Mouse (Mus musculus) left cerebral cortex, adult 2 months (tissue): ENCODE results near the gene Miga1. TPM values are rescaled to one million over a fixed set of nuclear protein-coding genes. Genes with fewer than 3 reads are reported as not detected.
A peak's percentile ranks its signal among the peaks of the same experiment; 100 is the strongest.
"Not testable (repeated sequence)": the region's sequence is repeated elsewhere in the genome, so short reads cannot be mapped to it uniquely, and the experiment has no call there.

Source experiments
- DNase-seq, 2 experiments: peaks; one replicate each; pipeline ENCODE4 v3.0.0; 2021 to 2022; ENCODE audit warnings: low spot score in 2 of 2, mixed read lengths in 1 of 2; ENCODE audit errors: extremely low spot score in 1 of 2
- H3K27ac ChIP-seq: fragments of 200-600 bp; 2 replicates; pipeline ENCODE4 v1.8.1; 2022
- H3K4me3 ChIP-seq: fragments of 200-600 bp; 2 replicates; pipeline ENCODE4 v1.8.1; 2022
- CTCF ChIP-seq: fragments of 200-600 bp; IDR thresholded peaks from 2 replicates; pipeline ENCODE4 v1.8.1; 2022; ENCODE audit warnings: antibody characterized with exemption, mild to moderate bottlenecking, moderate library complexity
- intact Hi-C: fragments of 180-260 bp; cut with DNase I; formaldehyde crosslinking; loops from one replicate; pipeline ENCODE4 v1.15.1; 2025
- total RNA-seq, 2 experiments: library from RNA; stranded (reverse); gene quantifications; 2 replicates each; pipeline ENCODE4 v1.2.3; 2021

Miga1 gene
- total RNA-seq, 2 experiments from 2014 or later = 76.2 to 78.3 TPM

- no peak for DNase-seq
- H3K27ac ChIP-seq = no peak overlapping the region
- intact Hi-C loops = no loop called here
These were observed 67.1 kb downstream of the Miga1 start for GRCm38 (mm10) chr3:152272974-152273685.

GRCm38 (mm10) chr3:152271876-152272275, 68.3 kb downstream of the Miga1 start:
- H3K4me3 ChIP-seq = no peak overlapping the region
- intact Hi-C loops = no loop called here
- no peak for DNase-seq
- TF ChIP-seq CTCF = no peak
- no peak overlapping the region for H3K27ac ChIP-seq

More at GRCm38 (mm10) chr3:152272974-152273685, 67.1 kb downstream of the Miga1 start:
- no peak for TF ChIP-seq CTCF
- no peak overlapping the region for H3K4me3 ChIP-seq

DNA sequence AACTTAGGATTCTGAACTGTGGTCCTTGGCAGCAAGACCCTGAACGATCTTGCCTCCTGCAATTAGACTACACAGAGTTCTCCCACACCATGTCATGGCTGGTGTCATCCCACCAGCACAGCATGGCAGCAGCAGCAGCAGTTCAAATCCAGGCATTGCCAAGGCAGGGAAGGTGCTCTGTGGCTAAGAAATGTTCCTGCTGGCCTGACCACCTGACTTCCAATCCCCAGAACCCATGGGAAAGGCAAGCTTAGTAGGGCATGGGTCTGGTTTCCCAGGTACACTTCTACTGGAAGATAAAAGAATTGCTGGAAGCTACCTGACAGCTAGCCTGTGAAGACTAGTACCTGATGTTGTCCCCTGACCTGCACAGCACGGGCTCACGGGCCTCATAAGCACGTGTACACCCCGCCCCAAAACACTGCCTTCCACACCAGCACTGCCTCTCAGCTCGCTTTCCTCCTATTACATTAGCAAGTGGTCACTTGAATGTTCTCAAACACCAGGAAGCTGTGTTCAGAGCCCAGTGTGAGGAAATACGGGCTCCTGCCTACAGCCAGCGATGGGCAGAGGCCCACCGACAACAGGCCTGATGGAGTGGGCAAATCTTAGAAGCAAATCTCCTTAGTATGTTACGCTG, 69.0 kb downstream of the Miga1 start:
- intact Hi-C loops = no loop called here
- no peak overlapping the region for H3K4me3 ChIP-seq
- DNase-seq = no peak
- no peak overlapping the region for H3K27ac ChIP-seq
- no peak for TF ChIP-seq CTCF

- DNase-seq = no peak
- TF ChIP-seq CTCF = no peak
- intact Hi-C loops = no loop called here
These were observed 72.1 kb downstream of the Miga1 start for GRCm38 (mm10) chr3:152268099-152268498.

DNA sequence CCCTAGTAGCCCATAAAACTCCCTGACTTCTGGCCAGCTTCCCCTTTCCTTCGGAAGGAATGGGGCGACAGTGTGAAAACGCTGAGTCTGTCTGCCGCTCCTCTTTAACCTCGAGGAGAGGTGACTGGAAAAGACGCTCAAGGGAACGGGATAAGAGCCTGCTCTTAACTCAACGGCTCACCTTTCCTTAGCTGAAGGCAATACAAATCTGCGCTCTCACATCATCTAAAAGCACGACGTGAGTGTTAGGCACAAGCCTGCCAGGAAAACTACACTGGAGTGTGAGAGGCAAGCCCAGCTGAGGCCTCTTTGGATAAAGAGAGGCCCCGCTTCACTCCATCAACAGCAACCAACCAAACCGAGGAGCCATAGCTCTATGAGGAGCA, 74.2 kb downstream of the Miga1 start, which contains the start of gene Nexn:
TSS of gene Nexn (minus strand) at position 315 of the 386 bp plus-strand sequence.
- no peak for DNase-seq
- intact Hi-C loops = no loop called here
- TF ChIP-seq CTCF = no peak
- Histone ChIP-seq H3K27ac (no peak within 1 kb of the TSS), H3K4me3 (peak within 1 kb of the TSS; percentile 58)

More at GRCm38 (mm10) chr3:152268099-152268498, 72.1 kb downstream of the Miga1 start:
- H3K27ac ChIP-seq = no peak overlapping the region
- no peak overlapping the region for H3K4me3 ChIP-seq

- no peak overlapping the region for H3K27ac ChIP-seq
- no peak for TF ChIP-seq CTCF
- intact Hi-C loops = no loop called here
- DNase-seq = peak; percentile 32 to 40
- peak overlapping the region; percentile 58 for H3K4me3 ChIP-seq
These were observed 74.7 kb downstream of the Miga1 start for GRCm38 (mm10) chr3:152265351-152266035.

GRCm38 (mm10) chr3:152264830-152265229, 75.4 kb downstream of the Miga1 start:
- H3K27ac ChIP-seq = no peak overlapping the region
- no peak for TF ChIP-seq CTCF
- H3K4me3 ChIP-seq = peak overlapping the region; percentile 58; the same call in 1 of the 2 replicates
- DNase-seq = no peak
- intact Hi-C loops = no loop called here

DNA sequence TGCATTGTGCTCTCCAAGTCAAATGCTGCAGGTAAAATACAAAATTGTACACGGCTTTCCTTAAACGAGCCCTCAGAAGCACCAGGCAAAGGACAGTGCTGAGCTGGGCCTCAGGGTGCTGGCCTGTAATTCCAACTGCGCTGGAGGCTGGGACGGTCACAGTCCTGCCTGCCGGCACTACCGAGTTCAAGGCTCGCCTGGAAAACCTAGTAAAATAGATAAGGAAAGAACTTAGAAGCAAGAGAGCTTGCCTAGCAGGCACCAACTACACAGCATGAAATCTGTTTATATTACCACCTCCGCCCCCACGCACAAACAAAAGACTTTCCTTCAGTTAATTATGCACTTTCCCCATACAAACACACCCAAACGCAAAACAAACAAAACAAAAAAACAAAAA, 75.8 kb downstream of the Miga1 start:
- Histone ChIP-seq H3K27ac (no peak overlapping the region), H3K4me3 (no peak overlapping the region)
- intact Hi-C loops = no loop called here
- DNase-seq = no peak
- no peak for TF ChIP-seq CTCF

DNA sequence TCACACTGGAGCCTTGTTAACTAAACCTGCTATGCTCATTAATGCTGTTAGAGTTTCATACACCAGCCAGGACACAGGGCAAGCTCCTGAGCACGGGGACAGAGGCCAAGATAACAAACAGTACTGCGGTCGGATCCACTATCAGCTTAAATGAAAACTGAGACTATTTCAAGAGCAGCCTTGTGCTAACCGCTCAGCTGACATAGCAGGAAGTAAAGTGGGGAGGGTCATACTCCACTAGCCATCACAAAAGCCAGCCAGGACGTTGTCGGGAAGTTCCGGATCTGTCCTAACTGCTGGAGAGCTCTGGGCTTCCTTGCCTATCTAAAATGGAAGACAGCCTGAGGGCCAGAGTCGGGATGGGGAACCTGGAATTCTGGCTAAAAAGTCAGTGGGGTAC, 78.3 kb downstream of the Miga1 start:
- H3K27ac ChIP-seq = no peak overlapping the region
- no peak for DNase-seq
- TF ChIP-seq CTCF = no peak
- no peak overlapping the region for H3K4me3 ChIP-seq
- intact Hi-C loops = no loop called here

DNA sequence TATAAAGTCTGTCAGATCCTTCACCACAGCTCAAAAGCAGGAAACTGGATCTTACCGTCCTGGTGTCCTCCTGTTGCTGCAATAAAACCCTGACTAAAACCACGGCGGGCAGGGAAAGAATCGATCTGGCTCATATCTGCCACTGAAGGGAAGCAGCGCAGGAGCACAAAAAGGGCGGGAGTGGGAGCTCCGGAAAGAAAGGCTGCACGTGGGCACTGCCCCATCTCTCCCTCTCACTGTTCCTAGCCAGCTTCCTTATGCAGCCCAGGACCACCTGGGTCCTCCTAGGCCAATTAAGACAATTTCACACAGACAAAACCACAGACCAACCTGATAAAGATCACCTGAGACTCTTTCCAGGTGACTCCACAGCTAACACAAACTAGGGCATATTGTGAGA, 78.8 kb downstream of the Miga1 start:
- TF ChIP-seq CTCF = no peak
- Histone ChIP-seq H3K4me3 (no peak overlapping the region), H3K27ac (no peak overlapping the region)
- intact Hi-C loops = no loop called here
- no peak for DNase-seq

DNA sequence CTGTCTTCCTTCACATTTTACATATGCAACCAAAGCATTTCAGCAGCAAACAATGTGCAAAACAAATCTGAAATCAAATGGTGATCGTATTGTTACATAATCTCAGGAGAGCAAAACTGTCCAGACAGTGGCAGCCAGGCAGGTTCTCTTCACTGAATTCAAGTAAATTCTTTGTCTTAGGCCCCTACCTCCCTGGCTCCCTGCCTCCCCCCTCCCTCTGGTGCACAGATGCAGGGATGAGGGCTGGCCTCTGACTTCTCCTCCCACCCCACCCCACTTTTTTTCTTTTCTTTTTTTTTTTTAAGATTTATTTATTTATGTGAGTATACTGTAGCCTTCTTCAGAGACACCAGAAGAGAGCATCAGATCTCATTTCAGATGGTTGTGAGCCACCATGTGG, 79.8 kb downstream of the Miga1 start:
- no peak overlapping the region for H3K27ac ChIP-seq
- H3K4me3 ChIP-seq = no peak overlapping the region
- DNase-seq = no peak
- no peak for TF ChIP-seq CTCF
- intact Hi-C loops = no loop called here

GRCm38 (mm10) chr3:152259409-152259808, 80.8 kb downstream of the Miga1 start:
- intact Hi-C loops, H3K27ac ChIP-seq, H3K4me3 ChIP-seq: not testable (repeated sequence)
- peak; percentile 54 to 76 for DNase-seq
- TF ChIP-seq CTCF = peak; percentile 86
